Mouse (Mus musculus): ENCODE data around the gene Tecpr1.

Tecpr1 gene

DNA sequence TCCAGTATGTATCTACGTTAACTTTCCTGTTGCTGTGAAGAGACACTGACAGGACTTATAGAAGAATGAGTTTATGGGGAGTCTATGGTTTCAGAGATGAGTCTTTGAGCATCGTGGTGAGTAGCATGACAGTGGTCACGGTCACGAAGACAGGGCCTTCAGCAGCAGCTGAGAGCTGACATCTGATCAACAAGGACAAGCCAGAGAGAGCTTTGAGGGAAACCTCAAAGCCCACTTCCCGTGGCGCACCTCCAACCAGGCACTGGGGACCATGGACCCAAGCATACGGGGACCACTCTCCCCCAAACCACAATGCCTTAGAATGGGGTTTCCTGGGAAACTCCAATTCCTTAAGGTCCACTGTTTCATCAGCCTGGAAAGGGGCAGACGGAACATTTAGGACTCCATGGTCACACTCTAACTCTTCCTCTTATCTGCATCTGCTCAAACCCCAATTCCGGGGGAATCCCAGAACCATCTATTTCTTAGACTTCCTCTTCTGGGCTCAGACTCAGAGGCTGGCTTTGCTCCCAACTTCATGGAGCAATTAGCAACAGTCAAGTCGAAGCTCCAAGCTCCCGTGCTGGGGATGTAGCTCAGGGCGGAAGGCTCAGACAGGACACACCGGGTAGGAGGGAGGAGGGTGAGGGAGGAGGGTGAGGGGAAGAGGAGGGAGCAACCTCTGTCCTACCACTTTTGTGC is 28.6 kb upstream of the Tecpr1 start:
- no peak for DNase-seq (ENCODE audit: low spot score)

DNA sequence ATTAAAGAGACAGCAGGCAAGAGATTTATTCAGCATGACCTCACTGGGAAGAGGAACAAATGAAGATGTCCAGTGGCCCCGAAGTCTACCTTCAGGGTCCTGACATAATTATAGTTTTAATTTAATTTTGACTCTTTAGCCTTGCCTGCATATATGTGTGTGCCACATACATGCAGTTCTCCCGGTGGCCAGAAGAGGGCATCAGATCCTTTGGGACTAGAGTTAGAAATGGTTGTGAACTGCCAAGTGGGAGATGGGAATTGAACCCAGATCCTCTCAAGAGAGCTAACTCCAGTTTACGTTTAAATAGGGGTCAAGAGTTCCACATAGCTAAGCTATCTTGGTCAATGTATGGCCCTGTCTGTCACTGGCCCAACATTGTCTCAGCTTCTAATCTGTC is 26.5 kb upstream of the Tecpr1 start:
- no peak for DNase-seq (ENCODE audit: low spot score)

DNA sequence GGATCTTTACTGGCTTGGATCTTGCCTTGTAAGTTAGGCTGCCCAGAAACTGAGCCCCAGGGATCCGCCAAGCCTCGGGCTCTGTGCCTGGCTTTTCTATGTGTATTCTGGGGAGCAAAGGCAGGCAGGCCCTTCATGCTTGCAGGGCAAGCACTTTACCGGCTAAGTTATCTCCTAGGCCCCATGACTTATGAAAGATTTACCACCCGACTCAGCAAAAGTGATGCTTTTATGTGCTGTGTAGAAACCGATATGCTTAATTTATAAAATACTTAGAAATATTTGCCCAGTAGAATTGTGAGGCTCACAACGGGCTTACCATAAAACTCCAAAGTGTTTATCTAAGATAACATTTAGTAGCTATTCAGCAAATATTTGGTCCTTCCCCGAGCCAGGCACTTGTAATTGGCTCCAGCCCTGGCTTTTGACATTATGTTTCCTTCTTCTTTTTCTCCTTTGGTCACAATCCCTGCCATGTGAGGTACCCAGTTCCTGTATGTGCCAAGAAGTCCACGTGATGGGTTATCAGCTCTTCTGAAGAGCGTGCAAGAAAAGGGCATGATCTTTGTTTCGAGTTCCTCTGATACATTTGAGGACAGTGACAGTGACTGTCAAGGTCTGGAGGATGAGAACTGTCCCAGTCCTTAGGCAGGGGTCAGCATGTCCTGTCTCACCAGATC is 24.6 kb upstream of the Tecpr1 start:
- no peak for DNase-seq (ENCODE audit: low spot score)

DNA sequence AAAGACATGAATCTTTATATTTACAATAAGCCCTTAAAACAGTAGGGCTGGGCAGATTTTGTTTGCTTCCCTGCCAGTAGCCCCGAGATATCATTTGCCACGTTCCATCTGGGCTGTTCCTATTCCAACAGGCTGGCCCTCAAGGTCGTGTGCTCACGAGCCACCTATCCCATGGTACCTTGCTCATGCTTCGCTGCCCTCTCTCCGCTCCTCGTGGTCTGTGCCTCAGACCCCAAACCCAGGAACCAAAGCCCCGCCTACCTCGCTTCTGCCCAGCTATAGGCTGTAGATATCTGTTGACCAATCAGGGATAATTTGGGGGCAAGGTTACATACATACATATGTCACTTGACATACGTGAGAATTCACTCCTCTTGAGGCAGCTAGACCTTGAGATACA is 23.9 kb upstream of the Tecpr1 start:
- no peak for DNase-seq (ENCODE audit: low spot score)

DNA sequence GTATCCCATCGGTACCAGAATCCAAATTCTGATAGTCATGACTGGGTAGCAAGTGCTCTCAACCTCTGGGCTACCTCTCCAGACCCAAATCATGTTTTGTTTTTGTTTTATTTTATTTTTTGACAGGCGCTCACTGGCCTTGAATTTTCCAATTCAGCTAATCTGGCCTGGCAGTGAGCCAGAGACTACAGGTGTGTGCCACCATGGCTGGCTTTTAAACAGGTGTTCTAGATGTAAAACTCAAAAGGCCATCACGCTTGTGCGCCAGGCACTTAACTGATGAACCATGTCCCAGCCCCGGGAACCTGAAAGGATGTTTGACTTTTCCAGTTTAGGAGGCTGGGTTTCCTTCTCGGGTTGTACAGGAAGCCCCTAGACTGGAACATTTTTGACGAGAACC is 23.3 kb upstream of the Tecpr1 start:
- no peak for DNase-seq (ENCODE audit: low spot score)

DNA sequence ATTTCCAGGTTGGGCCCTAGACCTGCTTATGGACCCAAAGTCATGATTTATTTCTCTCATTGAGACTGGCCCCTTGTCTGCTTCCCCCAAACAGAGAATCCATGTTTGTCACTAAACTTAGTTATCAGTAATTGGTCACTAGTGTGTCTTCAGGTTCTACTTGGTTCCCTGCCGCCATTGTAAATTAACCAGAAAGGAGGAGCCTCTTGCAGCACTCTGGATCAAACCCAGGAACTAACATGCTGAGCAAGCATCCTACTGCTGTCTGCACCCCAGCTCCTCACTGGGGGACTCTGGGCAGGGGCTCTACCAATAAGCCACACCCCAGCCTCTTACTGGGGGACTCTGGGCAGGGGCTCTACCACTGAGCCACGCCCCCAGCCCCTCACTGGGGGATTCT is 22.2 kb upstream of the Tecpr1 start:
- DNase-seq (ENCODE audit: low spot score), result no peak

DNA sequence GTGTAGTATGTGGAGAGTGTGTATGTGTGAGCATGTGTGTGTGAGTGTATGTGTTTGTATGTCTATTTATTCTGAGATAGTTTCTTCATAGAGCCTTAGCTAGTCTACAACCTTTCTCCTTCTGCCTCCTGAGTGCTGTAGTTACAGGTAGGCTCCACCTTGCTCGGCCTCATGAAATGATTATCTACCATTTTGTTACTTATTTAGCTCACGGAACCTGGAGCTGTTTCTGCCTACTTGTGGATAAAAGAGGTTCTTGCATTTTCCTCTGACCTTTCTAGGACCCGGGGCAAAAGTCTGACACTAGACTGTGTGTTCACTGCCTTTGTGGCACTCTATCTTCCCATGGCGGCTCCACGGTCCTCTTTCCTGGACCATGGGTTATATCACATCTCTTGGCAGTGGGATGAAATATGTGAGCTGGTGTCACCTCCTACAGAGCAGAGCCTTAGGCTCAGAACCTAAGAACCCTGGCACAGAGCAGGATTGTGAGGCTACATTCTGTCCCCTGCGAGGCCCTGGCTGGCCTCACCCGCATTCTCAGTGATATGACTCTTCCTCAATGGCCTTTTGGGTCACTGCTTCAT is 20.6 kb upstream of the Tecpr1 start, which contains the start of gene Bri3:
Bri3 (plus strand) TSS at position 537 of the 587 bp plus-strand sequence.
- no peak for DNase-seq (ENCODE audit: low spot score)

DNA sequence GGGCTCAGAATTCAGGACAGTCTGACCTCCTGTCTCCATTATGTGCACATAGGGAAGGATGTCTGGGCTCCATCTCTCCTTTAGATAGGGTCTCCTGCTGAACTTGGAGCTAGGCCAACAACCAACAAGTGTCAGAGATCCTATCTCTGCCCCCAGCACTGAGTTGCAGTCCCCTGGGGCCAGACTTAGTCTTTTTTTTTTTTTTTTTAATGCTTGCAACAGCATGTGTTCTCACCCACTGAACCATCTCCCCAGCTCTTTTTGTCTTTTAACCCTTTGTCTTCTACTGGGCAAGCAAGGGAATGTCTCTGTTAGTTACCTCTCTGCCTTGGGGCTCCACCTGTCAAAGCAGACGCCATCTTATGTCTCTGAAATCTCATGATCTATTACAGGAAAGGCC is 15.6 kb upstream of the Tecpr1 start:
- DNase-seq (ENCODE audit: low spot score), result no peak

DNA sequence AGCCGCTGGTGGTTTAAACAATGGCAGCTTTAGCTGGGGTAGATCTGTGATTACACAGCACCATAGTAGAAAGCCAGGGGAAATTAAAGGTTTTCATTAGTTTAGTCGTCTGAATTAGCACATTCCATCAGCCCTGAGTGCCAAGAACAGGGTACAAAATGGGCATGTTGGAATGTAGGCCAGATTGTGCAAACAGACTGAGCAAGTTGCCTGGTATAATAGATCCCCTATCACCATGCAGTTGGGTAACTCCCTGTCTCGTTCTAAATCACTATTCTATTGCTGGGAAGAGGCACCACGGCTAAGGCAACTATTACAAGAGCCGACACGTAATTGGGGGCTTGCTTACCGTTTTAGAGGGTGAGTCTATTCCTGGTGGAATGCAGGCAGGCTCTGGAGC is 11.3 kb upstream of the Tecpr1 start:
- no peak for DNase-seq (ENCODE audit: low spot score)

DNA sequence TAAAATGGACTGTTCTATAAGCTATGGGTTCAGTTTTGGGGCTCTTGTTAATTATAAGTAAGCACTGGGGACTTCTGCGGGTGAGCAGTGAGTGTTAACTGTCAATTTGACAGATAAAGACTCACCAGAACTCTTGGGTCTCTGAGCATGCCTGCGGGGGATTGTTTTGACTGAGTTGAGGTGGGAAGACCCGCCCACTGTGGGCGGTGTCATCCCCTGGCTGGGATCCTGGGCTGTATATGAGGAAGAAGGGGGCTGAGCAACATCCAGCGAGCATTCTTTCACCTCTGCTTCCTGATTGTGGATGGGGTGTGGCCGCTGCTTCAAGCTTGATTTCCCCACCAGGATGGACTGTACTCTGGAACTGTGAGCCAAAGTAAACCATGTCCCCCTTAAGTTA is 10.8 kb upstream of the Tecpr1 start:
- DNase-seq (ENCODE audit: low spot score), result no peak

DNA sequence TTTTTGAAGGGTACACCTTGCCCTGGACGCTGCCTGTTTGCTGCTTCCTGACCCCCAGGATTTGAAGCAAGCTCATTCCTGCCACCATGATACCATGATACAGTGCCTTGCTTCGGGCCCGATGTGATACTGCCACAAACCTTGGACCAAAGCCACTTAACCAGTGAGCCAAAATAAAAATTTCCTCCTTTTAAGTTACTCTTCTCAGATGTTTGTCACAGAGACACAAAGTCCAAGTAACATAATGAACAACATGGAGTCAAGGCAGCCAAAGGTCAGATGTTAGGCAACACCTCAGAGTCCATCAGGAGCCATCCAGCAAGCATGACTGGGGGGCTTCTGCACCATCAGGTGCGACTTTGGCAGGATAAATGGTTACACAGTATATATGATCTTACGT is 9.1 kb upstream of the Tecpr1 start:
- no peak for DNase-seq (ENCODE audit: low spot score)

DNA sequence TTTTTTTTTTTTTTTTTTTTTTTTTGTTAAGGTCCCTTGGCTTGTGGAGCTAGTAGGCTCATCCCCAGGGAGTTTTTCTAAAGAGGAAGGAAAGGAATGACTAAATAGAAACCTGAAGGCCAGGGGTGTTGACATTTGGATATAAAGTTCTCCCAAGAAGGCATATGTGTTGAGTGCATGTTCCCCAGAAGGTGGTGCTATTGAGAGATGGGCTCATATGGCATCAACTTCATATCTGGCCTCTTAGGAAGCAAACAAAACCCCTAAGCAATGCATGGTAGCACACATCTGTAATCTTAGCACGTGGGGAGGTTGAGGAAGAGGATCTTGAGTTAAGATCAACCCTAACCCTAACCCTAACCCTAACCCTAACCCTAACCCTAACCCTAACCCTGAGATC is 8.0 kb upstream of the Tecpr1 start:
- no peak for DNase-seq (ENCODE audit: low spot score)

DNA sequence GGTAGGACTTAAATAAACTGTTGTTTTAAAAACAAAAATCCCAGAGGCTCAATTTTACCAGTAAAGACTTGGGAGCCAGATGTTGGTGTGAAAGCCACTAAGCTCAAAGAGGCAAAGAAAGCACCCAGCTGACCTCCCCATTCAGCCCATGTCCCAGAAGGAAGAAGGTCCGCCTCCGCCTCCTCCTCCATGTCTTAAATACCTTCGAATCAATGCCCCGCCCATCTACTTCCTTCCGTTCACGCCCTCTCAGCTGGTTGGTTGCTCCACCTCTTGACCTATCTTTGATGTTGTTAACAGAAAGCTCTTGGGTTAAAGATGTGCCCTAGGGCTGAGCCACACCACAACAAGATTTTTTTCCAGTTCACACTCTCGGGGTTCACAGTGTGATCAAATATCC is 6.8 kb upstream of the Tecpr1 start:
- DNase-seq (ENCODE audit: low spot score), result no peak

DNA sequence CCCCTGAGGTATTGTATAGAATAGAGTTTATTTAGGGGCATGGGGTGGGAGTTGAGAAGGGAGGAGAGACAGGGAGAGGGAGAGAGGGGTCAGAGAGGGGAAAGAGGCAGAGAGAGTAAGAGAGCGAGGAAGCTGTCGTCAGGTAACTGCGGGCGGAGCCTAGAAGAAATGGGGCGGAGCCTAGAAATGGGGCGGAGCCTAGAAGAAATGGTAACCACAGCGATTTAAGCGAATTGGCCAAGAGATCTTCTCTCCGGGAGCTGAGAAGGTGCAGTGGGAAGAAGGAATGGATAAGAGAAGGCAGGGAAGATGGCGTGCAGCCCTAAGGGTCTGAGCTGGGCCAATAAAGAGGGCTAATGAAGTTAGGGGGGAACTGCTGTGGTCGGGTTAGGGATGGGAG is 2.8 kb upstream of the Tecpr1 start:
- no peak for DNase-seq (ENCODE audit: low spot score)

DNA sequence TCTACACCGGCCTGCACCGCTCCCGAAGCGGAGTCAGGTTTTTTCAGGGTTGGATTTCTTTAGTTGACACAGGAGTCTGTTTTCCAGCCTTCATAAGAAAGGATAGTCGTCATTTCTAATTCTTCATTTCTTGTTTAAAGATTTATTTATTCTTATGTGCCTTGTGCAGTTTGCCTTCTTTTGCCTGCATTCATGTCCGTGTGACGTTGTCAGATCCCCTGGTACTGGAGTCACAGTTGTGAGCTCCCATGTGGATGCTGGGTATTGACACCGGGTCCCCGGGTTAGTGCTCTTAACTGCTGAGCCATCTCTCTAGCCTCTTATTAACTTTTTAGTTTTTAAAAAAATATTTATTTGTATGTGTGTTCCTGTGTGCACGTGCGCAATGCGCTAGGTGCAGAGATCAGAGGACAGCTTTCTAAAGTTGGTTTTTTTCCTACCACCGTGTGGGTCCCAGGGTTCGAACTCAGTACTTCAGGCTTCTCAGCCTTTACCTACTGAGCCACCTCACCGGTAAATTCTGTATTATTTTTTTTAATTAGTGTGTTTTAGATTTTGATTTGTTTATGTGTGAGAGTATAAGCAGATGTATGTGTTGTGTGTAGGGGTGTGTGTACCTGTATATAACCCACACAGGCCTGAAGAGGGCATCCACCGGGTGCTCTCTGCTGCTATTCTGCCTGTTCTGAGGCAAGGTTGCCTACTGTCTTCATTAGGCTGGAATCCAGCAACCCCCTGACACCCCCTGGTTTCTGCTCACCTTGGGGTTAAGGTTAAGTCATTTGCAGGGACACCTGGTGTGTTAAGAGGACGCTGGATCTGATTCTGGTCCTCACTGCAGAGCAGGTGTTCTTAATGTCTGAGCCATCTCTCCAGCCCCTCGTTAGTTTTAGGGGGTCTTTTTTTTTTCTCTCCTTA is 743 bp upstream of the Tecpr1 start:
- DNase-seq (ENCODE audit: low spot score), result no peak

DNA sequence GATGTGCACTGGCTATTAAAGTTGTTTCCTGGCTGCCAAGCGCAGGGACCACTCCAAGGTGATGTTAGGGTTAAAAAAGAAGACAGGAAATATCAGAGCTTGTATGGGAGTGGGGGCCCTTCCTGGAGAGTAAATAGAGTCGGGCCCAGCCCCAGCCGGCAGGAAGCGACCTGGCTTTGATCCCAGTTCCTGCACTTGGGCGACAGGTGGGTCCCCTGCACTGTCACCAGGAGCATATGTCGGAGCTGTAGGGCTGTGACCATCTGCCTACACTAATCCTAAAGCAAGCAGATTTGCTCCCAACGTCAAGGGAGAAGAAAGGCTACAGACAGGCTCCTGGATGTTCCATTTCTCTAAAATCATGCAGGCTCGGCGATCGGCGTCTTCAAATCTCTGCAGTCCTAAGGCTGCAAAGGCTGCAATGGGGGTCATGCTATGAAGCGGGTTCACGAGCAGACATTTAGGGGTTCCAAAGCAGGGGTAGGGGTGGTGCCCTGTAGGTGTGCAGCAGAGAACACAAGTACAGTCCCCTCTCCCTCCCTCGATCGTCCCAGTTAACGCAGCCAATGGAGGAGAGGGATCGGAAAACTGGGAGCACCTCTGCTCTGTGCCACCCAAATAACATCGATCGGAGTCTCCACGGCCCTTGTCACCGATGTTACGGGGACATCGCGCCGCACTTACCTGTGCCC is 458 bp downstream of the Tecpr1 start:
- DNase-seq (ENCODE audit: low spot score), result no peak

DNA sequence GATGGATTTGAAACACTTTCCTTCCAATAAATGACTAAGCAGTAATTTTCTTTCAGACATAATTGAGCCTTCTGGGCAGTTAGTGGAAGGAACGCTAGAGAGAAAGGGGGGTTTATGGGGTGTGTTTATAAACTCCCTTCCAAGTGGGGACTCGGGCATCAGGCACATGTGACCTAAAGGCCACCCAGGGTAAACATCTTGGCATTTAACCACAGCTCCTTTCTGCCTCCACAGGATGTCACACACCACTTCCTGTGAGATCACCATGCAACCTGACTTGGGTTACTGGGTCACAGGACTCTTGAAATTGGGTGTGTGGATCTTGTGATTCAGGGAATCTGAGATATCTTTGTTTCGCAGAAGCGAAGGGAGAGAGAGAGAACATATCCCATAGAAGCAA is 2.1 kb downstream of the Tecpr1 start:
- no peak for DNase-seq (ENCODE audit: low spot score)

DNA sequence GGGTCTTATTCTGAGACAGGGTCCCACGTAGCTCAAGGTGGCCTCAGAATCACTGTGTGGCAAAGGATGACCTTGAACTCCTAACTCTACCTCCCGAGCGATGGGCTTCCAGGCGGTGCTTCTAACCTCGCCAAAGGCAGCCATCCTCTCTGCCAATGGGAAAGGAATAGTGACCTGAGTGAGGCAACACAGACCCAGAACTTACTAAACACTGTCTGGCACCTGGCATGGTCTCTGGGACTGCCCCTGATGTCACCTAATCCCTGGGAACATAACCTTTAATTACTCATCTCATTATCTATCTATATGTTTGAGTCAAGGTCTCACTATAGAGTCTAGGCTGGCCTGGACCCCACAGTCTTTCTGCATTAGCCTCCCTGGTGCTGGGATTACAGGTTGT is 3.5 kb downstream of the Tecpr1 start:
- no peak for DNase-seq (ENCODE audit: low spot score)

DNA sequence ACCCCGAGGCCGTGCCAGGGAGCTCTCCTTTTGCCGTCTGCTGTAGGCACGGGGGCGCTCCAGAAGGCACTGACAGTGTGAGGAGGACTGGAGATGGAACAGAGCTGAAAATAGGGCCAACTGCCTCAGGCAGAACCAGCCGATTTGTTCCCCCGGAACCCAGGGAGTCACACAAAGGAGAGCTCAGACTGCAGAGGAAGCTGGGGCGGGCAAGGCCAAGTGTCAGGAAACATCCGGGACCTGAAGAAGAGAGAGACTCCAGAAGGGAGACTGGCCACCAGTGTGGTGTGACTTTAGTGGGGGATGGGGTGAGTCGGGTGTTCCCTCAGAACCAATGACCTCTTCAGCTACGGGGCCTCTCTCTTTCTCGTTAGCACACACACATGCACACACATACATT is 4.1 kb downstream of the Tecpr1 start:
- no peak for DNase-seq (ENCODE audit: low spot score)

DNA sequence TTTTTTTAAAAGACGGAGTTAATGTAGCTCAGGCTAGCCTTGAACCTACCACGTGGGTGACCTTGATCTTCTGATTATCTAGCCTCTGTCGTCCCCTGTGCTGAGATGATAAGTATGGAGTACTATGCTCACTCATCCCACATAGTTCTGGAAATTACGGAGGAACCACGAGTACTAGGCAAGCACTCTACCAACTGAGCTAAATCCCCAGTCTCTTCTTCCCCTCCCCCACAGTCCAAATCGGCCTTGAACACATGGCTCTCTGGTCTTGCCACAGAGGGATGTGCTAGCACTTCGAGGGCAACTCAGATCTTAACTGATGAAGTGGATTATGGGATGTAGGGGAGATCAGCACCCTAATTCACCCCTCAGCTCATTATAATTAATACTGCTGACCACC is 5.4 kb downstream of the Tecpr1 start:
- DNase-seq (ENCODE audit: low spot score), result no peak

DNA sequence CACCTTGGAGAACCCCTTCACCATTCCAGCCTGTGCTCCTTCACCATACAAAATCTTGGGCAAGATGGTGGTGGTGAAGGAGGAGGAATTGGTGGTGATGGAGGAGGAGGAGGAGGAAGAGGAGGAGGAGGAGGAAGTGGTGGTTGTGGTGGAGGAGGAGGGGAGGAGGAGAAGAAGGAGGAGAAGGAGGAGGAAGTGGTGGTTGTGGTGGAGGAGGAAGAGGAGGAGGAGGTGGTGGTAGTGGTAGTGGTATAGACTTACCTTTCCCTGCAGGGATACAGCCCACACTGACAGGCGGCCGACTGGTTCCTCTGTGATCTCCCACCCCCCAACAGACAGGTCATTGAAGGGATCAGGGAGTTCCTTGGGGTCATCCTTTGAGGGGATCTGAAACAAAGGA is 7.4 kb downstream of the Tecpr1 start:
- no peak for DNase-seq (ENCODE audit: low spot score)

DNA sequence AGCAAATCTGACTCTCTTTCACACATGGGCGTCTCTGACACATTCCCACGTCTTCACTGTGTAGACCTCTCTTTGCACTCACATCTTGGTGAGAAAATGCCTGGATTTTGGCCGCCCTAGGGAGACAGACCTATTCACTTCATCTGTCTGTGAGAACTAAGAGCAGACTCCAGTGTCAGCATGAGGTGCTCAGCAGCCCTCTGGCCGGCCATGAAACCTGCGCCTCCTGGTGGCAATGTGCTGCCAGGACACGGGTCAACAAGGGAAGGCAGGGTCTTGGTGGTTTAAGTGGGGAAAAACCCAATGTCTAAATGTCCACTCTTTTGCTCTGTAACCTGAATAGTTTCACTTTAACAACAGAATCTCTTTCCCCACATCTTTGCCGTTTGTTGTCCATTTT is 9.0 kb downstream of the Tecpr1 start:
- peak; percentile 22 for DNase-seq (ENCODE audit: low spot score)

Measured in ovary, postnatal 10 days (tissue).